In genomic region chr16:17085636-17086035, GRCm38 (mm10) we compare ENCODE assay signal across 15 mouse cellular contexts. TPM values are rescaled to one million over a fixed set of nuclear protein-coding genes. Genes with fewer than 3 reads are reported as not detected.
DNase-seq lines count a peak whose midpoint lies in the region; ATAC-seq and TF ChIP-seq lines count a peak whose summit lies in the region.
"Had no signal": no experiment of that assay in that cellular context is flagged by ENCODE, and none has a peak within 500 bp of the region (broad histone marks: within the 10 kb centered on the region; RNA-seq: fewer than 3 reads in every experiment).

No protein-coding gene starts in this region.

- peak overlapping the region; percentile 4; the same call in 1 of the 2 replicates for H3K9ac ChIP-seq in heart, embryonic 14.5 days (ENCODE audit: low read length)
- no peak overlapping the region for H3K9ac ChIP-seq in forebrain, embryonic 12.5 days
- H3K9ac ChIP-seq: limb, embryonic 13.5 days had no signal

- no peak for TF ChIP-seq POLR2A in lung, adult 2 months (IDR thresholded peaks at IDR 0.05; ENCODE audit: borderline replicate concordance, extremely low read depth, low read depth, low read length)

- H3K9me3 ChIP-seq in heart, embryonic 14.5 days (ENCODE audit: control insufficient read depth, low read length), result no peaks in the 10 kb centered on the region
- no peaks in the 10 kb centered on the region for H3K9me3 ChIP-seq in forebrain, embryonic 12.5 days
- H3K9me3 ChIP-seq: embryonic facial prominence, embryonic 10.5 days; G1E; limb, embryonic 13.5 days had no signal

- TF ChIP-seq CTCF in lung, adult 2 months (IDR thresholded peaks at IDR 0.05; ENCODE audit: insufficient read depth, low read length), result no peak

- ATAC-seq in heart, embryonic 14.5 days (ENCODE audit: insufficient number of reproducible peaks, insufficient read depth, low FRiP score, low read depth), result no peak
- ATAC-seq in forebrain, embryonic 12.5 days (ENCODE audit: low FRiP score), result no peak
- ATAC-seq: forebrain, embryonic 14.5 days; hindbrain, postnatal 0 days had no signal

- H3K4me3 ChIP-seq in lung, adult 2 months (replicated peaks; ENCODE audit: extremely low read depth, low read depth, low read length), result no peak overlapping the region
- H3K4me3 ChIP-seq in heart, embryonic 14.5 days (ENCODE audit: control insufficient read depth in 1 of 2, insufficient read depth in 1 of 2, low read depth in 1 of 2, low read length in 2 of 2), result no peak overlapping the region
- H3K4me3 ChIP-seq in forebrain, embryonic 12.5 days (replicated peaks), result no peak overlapping the region
- H3K4me3 ChIP-seq: embryonic facial prominence, embryonic 10.5 days; limb, embryonic 13.5 days had no signal

- H3K36me3 ChIP-seq in heart, embryonic 14.5 days (ENCODE audit: control insufficient read depth, insufficient read depth, low read length), result peaks cover 87% of the 10 kb centered on the region
- H3K36me3 ChIP-seq in forebrain, embryonic 12.5 days (replicated peaks), result peaks cover 99% of the 10 kb centered on the region

- 68% methylated on average over 4 of the region's 4 CpGs for WGBS in lung, adult 2 months
- 53% methylated on average over 4 of the region's 4 CpGs for WGBS in heart, embryonic 14.5 days
- 95% methylated on average over 4 of the region's 4 CpGs for WGBS in forebrain, embryonic 12.5 days

- H3K4me1 ChIP-seq in lung, adult 2 months (ENCODE audit: control insufficient read depth, insufficient read depth, low read length), result peaks cover 3% of the 10 kb centered on the region; the same call in 1 of the 2 replicates
- peaks cover 5 to 13% of the 10 kb centered on the region in 2 experiments for H3K4me1 ChIP-seq in heart, embryonic 14.5 days (ENCODE audit: control insufficient read depth in 2 of 2, insufficient read depth in 2 of 2, low read length in 2 of 2)
- H3K4me1 ChIP-seq in forebrain, embryonic 12.5 days, result no peaks in the 10 kb centered on the region
- H3K4me1 ChIP-seq: embryonic facial prominence, embryonic 10.5 days; limb, embryonic 13.5 days had no signal

- peak; percentile 22 for DNase-seq in lung, adult 2 months
- no peak for DNase-seq in lung, postnatal 10 days
- peak; percentile 73 for DNase-seq in adrenal gland, postnatal 14 days
- DNase-seq in natural killer cell, adult 2 months (ENCODE audit: low spot score in 2 of 2), result peak; percentile 67 to 83
- DNase-seq in adipocyte (ENCODE audit: low spot score), result no peak
- no peak for DNase-seq in cerebellum, adult 11-12 months
- DNase-seq: cerebellum, adult 18-20 months; gastrocnemius, postnatal 36 days had no signal

- H3K4me2 ChIP-seq in heart, embryonic 14.5 days (ENCODE audit: low read length), result no peak overlapping the region
- no peak overlapping the region for H3K4me2 ChIP-seq in forebrain, embryonic 12.5 days
- H3K4me2 ChIP-seq: limb, embryonic 13.5 days had no signal

- no peaks in the 10 kb centered on the region for H3K27me3 ChIP-seq in heart, embryonic 14.5 days (ENCODE audit: control insufficient read depth, insufficient read depth, low read length)
- H3K27me3 ChIP-seq in forebrain, embryonic 12.5 days, result no peaks in the 10 kb centered on the region
- H3K27me3 ChIP-seq: limb, embryonic 13.5 days had no signal

- H3K27ac ChIP-seq in heart, embryonic 14.5 days (replicated peaks in 1 of 2; ENCODE audit: control insufficient read depth in 1 of 2, insufficient read depth in 1 of 2, low read depth in 2 of 2, low read length in 2 of 2), result peak overlapping the region in 1 of 2 experiments; percentile 46; a peak in 2 of 4 replicates
- H3K27ac ChIP-seq in forebrain, embryonic 12.5 days, result no peak overlapping the region
- H3K27ac ChIP-seq: embryonic facial prominence, embryonic 10.5 days; hindbrain, postnatal 0 days; limb, embryonic 13.5 days had no signal

RNA-seq across cellular contexts. Expression of gene Ypel1, which starts 16.1 kb away (rescaled TPM):
- polyA plus RNA-seq in lung, adult 2 months (2012; rRNA removed), result 1.2 and 2.2 TPM in 2 replicates
- total RNA-seq in adrenal gland, postnatal 14 days (2021), result 5.2 and 5.3 TPM in 2 replicates
- 15.9 and 18.9 TPM in 2 replicates for polyA plus RNA-seq in heart, embryonic 14.5 days (2014; fragmentation: Nextera tagmentation; extraction: Ambion mirVana)
- 119 and 121 TPM in 2 replicates for polyA plus RNA-seq in forebrain, embryonic 12.5 days (2016; fragmentation: Nextera tagmentation; extraction: Ambion mirVana)

RNA-seq across cellular contexts. Expression of gene Ppil2, which starts 25.4 kb away (rescaled TPM):
- 66.5 and 74.0 TPM in 2 replicates for polyA plus RNA-seq in lung, adult 2 months (2012; rRNA removed)
- total RNA-seq in adrenal gland, postnatal 14 days (2021), result 84.2 and 97.6 TPM in 2 replicates
- polyA plus RNA-seq in heart, embryonic 14.5 days (2014; fragmentation: Nextera tagmentation; extraction: Ambion mirVana), result 97.6 and 107 TPM in 2 replicates
- polyA plus RNA-seq in forebrain, embryonic 12.5 days (2016; fragmentation: Nextera tagmentation; extraction: Ambion mirVana), result 149 and 160 TPM in 2 replicates

RNA-seq across cellular contexts. Expression of gene 2610318N02Rik, which starts 39.3 kb away (rescaled TPM):
- polyA plus RNA-seq in lung, adult 2 months (2012; rRNA removed), result 0.89 and 1.2 TPM in 2 replicates
- total RNA-seq in adrenal gland, postnatal 14 days (2021), result 2.4 and 3.5 TPM in 2 replicates
- 13.7 and 18.1 TPM in 2 replicates for polyA plus RNA-seq in heart, embryonic 14.5 days (2014; fragmentation: Nextera tagmentation; extraction: Ambion mirVana)
- polyA plus RNA-seq in forebrain, embryonic 12.5 days (2016; fragmentation: Nextera tagmentation; extraction: Ambion mirVana), result 79.2 and 79.9 TPM in 2 replicates

RNA-seq across cellular contexts. Expression of gene Sdf2l1, which starts 46.5 kb away (rescaled TPM):
- polyA plus RNA-seq in lung, adult 2 months (2012; rRNA removed), result 29.1 and 37.2 TPM in 2 replicates
- 21.0 and 23.8 TPM in 2 replicates for total RNA-seq in adrenal gland, postnatal 14 days (2021)
- 26.4 and 32.4 TPM in 2 replicates for polyA plus RNA-seq in heart, embryonic 14.5 days (2014; fragmentation: Nextera tagmentation; extraction: Ambion mirVana)
- polyA plus RNA-seq in forebrain, embryonic 12.5 days (2016; fragmentation: Nextera tagmentation; extraction: Ambion mirVana), result 63.8 and 66.3 TPM in 2 replicates

RNA-seq across cellular contexts. Expression of gene Ydjc, which starts 58.8 kb away (rescaled TPM):
- polyA plus RNA-seq in lung, adult 2 months (2012; rRNA removed), result 5.7 and 6.2 TPM in 2 replicates
- total RNA-seq in adrenal gland, postnatal 14 days (2021), result 3.4 and 4.1 TPM in 2 replicates
- polyA plus RNA-seq in heart, embryonic 14.5 days (2014; fragmentation: Nextera tagmentation; extraction: Ambion mirVana), result 3.9 and 5.3 TPM in 2 replicates
- 8.0 and 9.6 TPM in 2 replicates for polyA plus RNA-seq in forebrain, embryonic 12.5 days (2016; fragmentation: Nextera tagmentation; extraction: Ambion mirVana)

Comparison
In these comparisons a context has a peak if more than half of its experiments do, and no peak if none do; other contexts are left out.
1. DNase-seq: peak in lung, adult 2 months (single experiment), adrenal gland, postnatal 14 days (single experiment) and natural killer cell, adult 2 months (2 of 2); none in lung, postnatal 10 days (single experiment), adipocyte (single experiment) and cerebellum, adult 11-12 months (single experiment).